Mouse (Mus musculus) adrenal gland, adult 2 months (tissue): ENCODE measurements around the gene Cd44. TPM values are rescaled to one million over a fixed set of nuclear protein-coding genes. Genes with fewer than 3 reads are reported as not detected.

Experiments used
- DNase-seq: peaks from one replicate; pipeline ENCODE4 v3.0.0; 2021
- polyA plus RNA-seq: library from polyadenylated mRNA; depleted of rRNA; stranded (reverse); fragments of >200 nt; gene quantifications from 2 replicates; pipeline ENCODE4 v1.2.3, GENCODE M21; 2012
- total RNA-seq, 2 experiments: library from RNA; stranded (reverse); gene quantifications; 2 replicates each; pipeline ENCODE4 v1.2.3; 2021

Cd44 gene
- total and polyA plus RNA-seq, 3 experiments: 12.8 to 60.7 (median 53.7) TPM

GRCm38 (mm10) chr2:102913833-102914545, 12.5 kb upstream of the Cd44 start:
- DNase-seq: no peak

- no peak for DNase-seq
Observed at GRCm38 (mm10) chr2:102912951-102913350, 11.5 kb upstream of the Cd44 start.

- no peak for DNase-seq
Observed at GRCm38 (mm10) chr2:102912469-102912868, 11.0 kb upstream of the Cd44 start.

- DNase-seq: no peak
Observed at GRCm38 (mm10) chr2:102909403-102909802, 7.9 kb upstream of the Cd44 start.

- peak; percentile 30 for DNase-seq
Observed at GRCm38 (mm10) chr2:102905604-102906003, 4.1 kb upstream of the Cd44 start.

- no peak for DNase-seq
Observed at GRCm38 (mm10) chr2:102901828-102902223, 361 bp upstream of the Cd44 start.

GRCm38 (mm10) chr2:102900230-102900721, 1.2 kb downstream of the Cd44 start:
- peak; percentile 21 for DNase-seq

GRCm38 (mm10) chr2:102899238-102899637, 2.2 kb downstream of the Cd44 start:
- DNase-seq: no peak

- DNase-seq: no peak
Observed at GRCm38 (mm10) chr2:102898585-102898984, 2.9 kb downstream of the Cd44 start.

GRCm38 (mm10) chr2:102896154-102896553, 5.3 kb downstream of the Cd44 start:
- no peak for DNase-seq

GRCm38 (mm10) chr2:102895197-102895596, 6.3 kb downstream of the Cd44 start:
- no peak for DNase-seq

- peak; percentile 45 for DNase-seq
Observed at GRCm38 (mm10) chr2:102894785-102895184, 6.7 kb downstream of the Cd44 start.

- no peak for DNase-seq
Observed at GRCm38 (mm10) chr2:102888688-102889225, 12.7 kb downstream of the Cd44 start.

- no peak for DNase-seq
Observed at GRCm38 (mm10) chr2:102887137-102887536, 14.3 kb downstream of the Cd44 start.

GRCm38 (mm10) chr2:102886306-102886935, 15.0 kb downstream of the Cd44 start:
- DNase-seq: no peak

- no peak for DNase-seq
Observed at GRCm38 (mm10) chr2:102882597-102883272, 18.7 kb downstream of the Cd44 start.

- no peak for DNase-seq
Observed at GRCm38 (mm10) chr2:102882004-102882588, 19.4 kb downstream of the Cd44 start.

- peak; percentile 45 for DNase-seq
Observed at GRCm38 (mm10) chr2:102878513-102878912, 23.0 kb downstream of the Cd44 start.

GRCm38 (mm10) chr2:102877463-102877862, 24.0 kb downstream of the Cd44 start:
- DNase-seq: no peak

GRCm38 (mm10) chr2:102876141-102876540, 25.3 kb downstream of the Cd44 start:
- DNase-seq: no peak

- DNase-seq: no peak
Observed at GRCm38 (mm10) chr2:102873848-102874247, 27.6 kb downstream of the Cd44 start.

- peak; percentile 36 for DNase-seq
Observed at GRCm38 (mm10) chr2:102873194-102873593, 28.3 kb downstream of the Cd44 start.
